In genomic region chr9:53603384-53603783, GRCm38 (mm10) we compare ENCODE assay signal across 8 mouse cellular contexts. TPM values are rescaled to one million over a fixed set of nuclear protein-coding genes. Genes with fewer than 3 reads are reported as not detected.
A peak's percentile ranks its signal among the peaks of the same experiment; 100 is the strongest.
DNase-seq lines count a peak whose midpoint lies in the region; ATAC-seq lines count a peak whose summit lies in the region.

No protein-coding gene starts in this region.

- no peak overlapping the region for H3K27ac ChIP-seq in midbrain, embryonic 14.5 days (replicated peaks; ENCODE audit: low read depth, low read length)
- no peak overlapping the region for H3K27ac ChIP-seq in midbrain, embryonic 15.5 days
- H3K27ac ChIP-seq in forebrain, embryonic 11.5 days (ENCODE audit: low read depth, low read length) = no peak overlapping the region

- ATAC-seq in midbrain, embryonic 14.5 days (ENCODE audit: low FRiP score, low TSS enrichment) = no peak
- no peak for ATAC-seq in midbrain, embryonic 15.5 days (replicated peaks)
- peak; percentile 88 for ATAC-seq in activated CD4-positive, CD25-positive, alpha-beta regulatory T cell, adult 4 months
- ATAC-seq in inflammation-experienced regulatory T-cells, adult 6 months = peak; percentile 90
- ATAC-seq in megakaryocyte progenitor cell, adult 5-6 weeks (replicated peaks; ENCODE audit: poor library complexity) = peak; percentile 72
- no peak for ATAC-seq in forebrain, embryonic 11.5 days (replicated peaks; ENCODE audit: low FRiP score)
- no peak for ATAC-seq in megakaryocyte-erythroid progenitor cell, adult 5-6 weeks (replicated peaks; ENCODE audit: low FRiP score, low TSS enrichment, poor library complexity, severe bottlenecking)

- H3K9me3 ChIP-seq in midbrain, embryonic 14.5 days (ENCODE audit: control insufficient read depth, low read length) = no peaks in the 10 kb centered on the region
- H3K9me3 ChIP-seq in midbrain, embryonic 15.5 days = no peaks in the 10 kb centered on the region
- no peaks in the 10 kb centered on the region for H3K9me3 ChIP-seq in forebrain, embryonic 11.5 days (ENCODE audit: control insufficient read depth, low read length)

- no peak overlapping the region for H3K4me2 ChIP-seq in midbrain, embryonic 14.5 days (ENCODE audit: low read length)
- H3K4me2 ChIP-seq in midbrain, embryonic 15.5 days = no peak overlapping the region
- H3K4me2 ChIP-seq in forebrain, embryonic 11.5 days (ENCODE audit: low read depth, low read length, severe bottlenecking) = no peak overlapping the region

- WGBS in midbrain, embryonic 14.5 days = 87% methylated on average over 1 of the region's 1 CpGs
- 80% methylated on average over 1 of the region's 1 CpGs for WGBS in midbrain, embryonic 15.5 days
- WGBS in forebrain, embryonic 11.5 days = 81% methylated on average over 1 of the region's 1 CpGs

- H3K4me3 ChIP-seq in midbrain, embryonic 14.5 days (replicated peaks; ENCODE audit: low read depth, low read length) = no peak overlapping the region
- H3K4me3 ChIP-seq in midbrain, embryonic 15.5 days = no peak overlapping the region
- no peak overlapping the region for H3K4me3 ChIP-seq in forebrain, embryonic 11.5 days (ENCODE audit: low read depth, low read length)

- no peaks in the 10 kb centered on the region for H3K36me3 ChIP-seq in midbrain, embryonic 14.5 days (ENCODE audit: control insufficient read depth, insufficient read depth, low read length)
- H3K36me3 ChIP-seq in midbrain, embryonic 15.5 days (replicated peaks) = no peaks in the 10 kb centered on the region
- no peaks in the 10 kb centered on the region for H3K36me3 ChIP-seq in forebrain, embryonic 11.5 days (ENCODE audit: control insufficient read depth, insufficient read depth, low read length)

- H3K9ac ChIP-seq in midbrain, embryonic 14.5 days (replicated peaks; ENCODE audit: low read length) = no peak overlapping the region
- H3K9ac ChIP-seq in midbrain, embryonic 15.5 days = no peak overlapping the region
- no peak overlapping the region for H3K9ac ChIP-seq in forebrain, embryonic 11.5 days (ENCODE audit: low read length)

- DNase-seq in midbrain, embryonic 14.5 days = peak; percentile 8
- no peak for DNase-seq in yolk sac, embryonic 10.5 days (ENCODE audit: low spot score)
- no peak for DNase-seq in forebrain, embryonic 11.5 days (ENCODE audit: low spot score)

- peaks cover under 1% of the 10 kb centered on the region; the same call in 1 of the 2 replicates for H3K4me1 ChIP-seq in midbrain, embryonic 14.5 days (ENCODE audit: control insufficient read depth, insufficient read depth, low read length)
- peaks cover 3% of the 10 kb centered on the region; the same call in 1 of the 2 replicates for H3K4me1 ChIP-seq in midbrain, embryonic 15.5 days
- no peaks in the 10 kb centered on the region for H3K4me1 ChIP-seq in forebrain, embryonic 11.5 days (replicated peaks; ENCODE audit: control insufficient read depth, insufficient read depth, low read length)

- no peaks in the 10 kb centered on the region for H3K27me3 ChIP-seq in midbrain, embryonic 14.5 days (ENCODE audit: control insufficient read depth, insufficient read depth, low read length)
- no peaks in the 10 kb centered on the region for H3K27me3 ChIP-seq in midbrain, embryonic 15.5 days (replicated peaks)
- H3K27me3 ChIP-seq in forebrain, embryonic 11.5 days (ENCODE audit: control insufficient read depth, insufficient read depth, low read length) = no peaks in the 10 kb centered on the region

RNA-seq across cellular contexts. Expression of gene Acat1, which starts 6.8 kb away (rescaled TPM):
- 157 and 160 TPM in 2 replicates for polyA plus RNA-seq in midbrain, embryonic 14.5 days (2014; fragmentation: Nextera tagmentation; extraction: Ambion mirVana)
- 137 and 138 TPM in 2 replicates for polyA plus RNA-seq in midbrain, embryonic 15.5 days (2015; fragmentation: Nextera tagmentation; extraction: Ambion mirVana)
- polyA plus RNA-seq in activated CD4-positive, CD25-positive, alpha-beta regulatory T cell, adult 4 months (2017; shearing (Covaris generic)) = 10 to 100 TPM; 49.3 to 91.2 TPM
- polyA plus RNA-seq in inflammation-experienced regulatory T-cells, adult 6 months (2017; shearing (Covaris generic)) = 10 to 100 TPM; 54.8 to 88.4 (median 87.9) TPM
- 83.7 and 109 TPM in 2 replicates for total RNA-seq in megakaryocyte progenitor cell, adult 5-6 weeks (2015)
- 64.5 and 64.7 TPM in 2 replicates for total RNA-seq in megakaryocyte progenitor cell, adult 5-6 weeks (2017)
- polyA plus RNA-seq in forebrain, embryonic 11.5 days (2014; fragmentation: Nextera tagmentation; extraction: Ambion mirVana) = 44.6 and 48.8 TPM in 2 replicates
- total RNA-seq in megakaryocyte-erythroid progenitor cell, adult 5-6 weeks (2014; fragmentation: Nextera tagmentation) = 59.3 and 61.2 TPM in 2 replicates
- total RNA-seq in megakaryocyte-erythroid progenitor cell, adult 5-6 weeks (2017) = 51.1 and 62.7 TPM in 2 replicates

Comparison
In these comparisons a context has a peak if more than half of its experiments do, and no peak if none do; other contexts are left out.
1. ATAC-seq: peak in activated CD4-positive, CD25-positive, alpha-beta regulatory T cell, adult 4 months (single experiment), inflammation-experienced regulatory T-cells, adult 6 months (single experiment) and megakaryocyte progenitor cell, adult 5-6 weeks (single experiment); none in midbrain, embryonic 14.5 days (single experiment), midbrain, embryonic 15.5 days (single experiment), forebrain, embryonic 11.5 days (single experiment) and megakaryocyte-erythroid progenitor cell, adult 5-6 weeks (single experiment).